Mouse (Mus musculus): ENCODE measurements at regions not wholly inside any gene's neighbourhood (a gene's known extent, or its start where the extent isn't known, plus 50 kb on each side); places are given as distances from the start of the nearest gene placed in this dataset.

DNA sequence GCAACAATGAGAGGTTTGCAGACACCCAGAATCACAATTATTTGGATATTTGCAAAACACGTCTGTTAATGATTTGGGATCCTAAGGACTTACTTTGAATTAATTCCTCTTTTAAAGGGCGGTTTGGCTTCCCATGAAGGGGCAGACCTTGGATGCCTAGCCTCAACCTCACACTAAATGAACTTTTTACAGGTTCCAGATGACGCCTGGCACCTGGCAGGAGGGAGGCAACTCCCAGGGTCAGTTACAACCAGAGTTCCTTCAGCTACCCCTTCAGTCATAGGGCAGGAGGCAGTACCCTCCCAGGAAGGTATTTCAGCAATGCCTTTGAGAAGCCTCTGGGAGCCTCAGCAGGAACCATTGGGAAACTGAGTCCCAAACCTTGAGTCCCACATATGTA, 57.9 kb upstream of the Stx18 start:
- no peak for ATAC-seq (replicated peaks in 1 of 2; ENCODE audit: insufficient read depth in 1 of 2, low FRiP score in 2 of 2, low TSS enrichment in 1 of 2, low read depth in 1 of 2, poor library complexity in 2 of 2, severe bottlenecking in 2 of 2)

GRCm38 (mm10) chr5:37976943-37977434, 61.6 kb upstream of the Stx18 start:
- no peak for ATAC-seq (replicated peaks in 1 of 2; ENCODE audit: insufficient read depth in 1 of 2, low FRiP score in 2 of 2, low TSS enrichment in 1 of 2, low read depth in 1 of 2, poor library complexity in 2 of 2, severe bottlenecking in 2 of 2)

DNA sequence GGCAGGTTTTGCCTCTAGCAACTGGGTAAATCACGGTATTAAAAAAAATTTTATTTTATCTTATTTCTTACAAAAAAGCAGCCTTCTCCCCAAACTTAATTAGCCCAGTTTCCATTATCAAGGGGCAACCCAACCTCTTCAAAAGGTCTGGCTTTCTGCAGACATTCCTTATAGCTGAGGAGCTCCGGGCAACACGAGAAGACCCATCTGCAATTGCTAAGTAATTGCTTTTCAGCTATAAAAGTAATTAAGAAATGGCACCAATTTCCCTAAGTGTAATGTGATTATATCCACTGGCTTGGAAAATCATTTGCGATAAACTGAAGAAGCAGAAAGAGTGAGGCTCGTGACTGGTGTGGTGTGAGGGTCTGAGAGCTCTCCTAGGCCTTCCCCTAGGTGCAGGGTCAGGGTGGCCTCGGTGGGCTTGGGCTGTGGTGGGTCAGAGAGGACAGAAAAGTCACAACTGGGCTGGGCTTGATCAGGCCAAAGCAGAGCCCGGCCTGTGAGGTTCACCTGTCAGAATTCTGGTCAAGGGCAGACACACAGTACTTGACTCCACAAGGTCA, 65.5 kb upstream of the Stx18 start:
- no peak for ATAC-seq (replicated peaks in 1 of 2; ENCODE audit: insufficient read depth in 1 of 2, low FRiP score in 2 of 2, low TSS enrichment in 1 of 2, low read depth in 1 of 2, poor library complexity in 2 of 2, severe bottlenecking in 2 of 2)

- no peak for ATAC-seq (replicated peaks in 1 of 2; ENCODE audit: insufficient read depth in 1 of 2, low FRiP score in 2 of 2, low TSS enrichment in 1 of 2, low read depth in 1 of 2, poor library complexity in 2 of 2, severe bottlenecking in 2 of 2)
Measured at GRCm38 (mm10) chr5:37971724-37972123, 66.8 kb upstream of the Stx18 start.

DNA sequence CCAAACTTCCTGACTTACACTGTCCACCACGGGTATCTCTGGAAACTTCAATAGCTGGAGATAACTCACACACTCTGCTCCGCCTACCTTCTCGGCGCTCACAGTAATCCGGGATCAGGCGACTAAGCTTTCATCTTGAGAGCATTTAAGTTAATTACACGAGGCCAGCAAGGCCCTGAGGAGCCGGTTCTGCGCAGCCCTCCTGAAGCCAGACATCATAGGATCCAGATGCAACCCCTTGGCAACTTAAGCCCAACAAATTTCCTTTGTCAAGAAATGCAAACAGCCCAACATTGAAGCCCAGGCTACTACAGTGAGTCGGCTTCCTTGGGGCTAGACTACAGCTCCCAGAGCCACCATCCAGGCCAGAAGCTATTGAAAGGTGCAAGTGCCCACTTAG, 69.9 kb upstream of the Stx18 start:
- ATAC-seq (replicated peaks in 1 of 2; ENCODE audit: insufficient read depth in 1 of 2, low FRiP score in 2 of 2, low TSS enrichment in 1 of 2, low read depth in 1 of 2, poor library complexity in 2 of 2, severe bottlenecking in 2 of 2): no peak

- no peak for ATAC-seq (replicated peaks in 1 of 2; ENCODE audit: insufficient read depth in 1 of 2, low FRiP score in 2 of 2, low TSS enrichment in 1 of 2, low read depth in 1 of 2, poor library complexity in 2 of 2, severe bottlenecking in 2 of 2)
Measured at GRCm38 (mm10) chr5:37967914-37968375, 70.6 kb upstream of the Stx18 start.

GRCm38 (mm10) chr5:37967106-37967913, 71.2 kb upstream of the Stx18 start:
- ATAC-seq (replicated peaks in 1 of 2; ENCODE audit: insufficient read depth in 1 of 2, low FRiP score in 2 of 2, low TSS enrichment in 1 of 2, low read depth in 1 of 2, poor library complexity in 2 of 2, severe bottlenecking in 2 of 2): no peak

GRCm38 (mm10) chr5:37963688-37964087, 74.9 kb upstream of the Stx18 start:
- ATAC-seq (replicated peaks in 1 of 2; ENCODE audit: insufficient read depth in 1 of 2, low FRiP score in 2 of 2, low TSS enrichment in 1 of 2, low read depth in 1 of 2, poor library complexity in 2 of 2, severe bottlenecking in 2 of 2): no peak

GRCm38 (mm10) chr5:37962513-37962912, 76.0 kb upstream of the Stx18 start:
- no peak for ATAC-seq (replicated peaks in 1 of 2; ENCODE audit: insufficient read depth in 1 of 2, low FRiP score in 2 of 2, low TSS enrichment in 1 of 2, low read depth in 1 of 2, poor library complexity in 2 of 2, severe bottlenecking in 2 of 2)

DNA sequence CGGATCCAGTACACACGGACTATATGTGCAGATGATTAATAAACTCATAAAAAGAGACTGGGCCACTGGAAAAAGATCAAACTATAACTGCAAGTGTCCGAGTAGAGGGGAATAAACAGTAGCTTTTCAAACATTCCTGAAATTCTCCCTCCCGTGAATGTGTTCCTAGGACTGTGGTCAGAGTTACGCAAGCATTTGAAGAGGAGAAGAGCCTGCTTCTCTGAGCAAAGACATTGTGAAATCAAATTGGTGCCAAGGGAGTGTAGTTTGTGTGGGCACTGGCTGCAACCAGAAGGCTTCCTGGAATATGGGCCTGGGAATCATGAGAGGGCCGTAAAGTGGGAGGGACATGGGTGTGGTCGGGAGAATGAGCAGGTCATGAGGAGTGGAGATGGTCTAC, 78.3 kb upstream of the Stx18 start:
- no peak for ATAC-seq (replicated peaks in 1 of 2; ENCODE audit: insufficient read depth in 1 of 2, low FRiP score in 2 of 2, low TSS enrichment in 1 of 2, low read depth in 1 of 2, poor library complexity in 2 of 2, severe bottlenecking in 2 of 2)

DNA sequence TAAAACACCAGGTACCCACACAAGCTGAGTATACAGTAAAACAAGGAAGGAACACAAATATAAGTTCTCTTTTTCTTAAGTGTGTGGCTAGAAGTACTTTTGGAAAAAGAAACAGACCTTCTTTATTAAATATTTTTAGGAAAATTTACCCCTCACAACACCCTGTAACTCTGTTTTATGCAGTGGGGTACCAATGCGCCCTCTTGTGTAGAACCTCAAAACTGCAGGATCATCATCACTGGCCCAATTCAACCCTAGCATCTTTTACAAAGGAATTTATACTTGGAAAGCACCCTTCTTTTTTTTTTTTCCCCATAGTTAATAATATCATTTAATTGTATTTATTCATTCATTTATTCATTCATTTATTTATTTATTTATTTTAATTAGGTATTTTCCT, 86.4 kb upstream of the Stx18 start:
- ATAC-seq (replicated peaks in 1 of 2; ENCODE audit: insufficient read depth in 1 of 2, low FRiP score in 2 of 2, low TSS enrichment in 1 of 2, low read depth in 1 of 2, poor library complexity in 2 of 2, severe bottlenecking in 2 of 2): no peak

- ATAC-seq (replicated peaks in 1 of 2; ENCODE audit: insufficient read depth in 1 of 2, low FRiP score in 2 of 2, low TSS enrichment in 1 of 2, low read depth in 1 of 2, poor library complexity in 2 of 2, severe bottlenecking in 2 of 2): no peak
Measured at GRCm38 (mm10) chr5:37932760-37933122, 105.8 kb upstream of the Stx18 start.

- ATAC-seq (replicated peaks in 1 of 2; ENCODE audit: insufficient read depth in 1 of 2, low FRiP score in 2 of 2, low TSS enrichment in 1 of 2, low read depth in 1 of 2, poor library complexity in 2 of 2, severe bottlenecking in 2 of 2): no peak
Measured at GRCm38 (mm10) chr5:37932086-37932759, 106.3 kb upstream of the Stx18 start.

DNA sequence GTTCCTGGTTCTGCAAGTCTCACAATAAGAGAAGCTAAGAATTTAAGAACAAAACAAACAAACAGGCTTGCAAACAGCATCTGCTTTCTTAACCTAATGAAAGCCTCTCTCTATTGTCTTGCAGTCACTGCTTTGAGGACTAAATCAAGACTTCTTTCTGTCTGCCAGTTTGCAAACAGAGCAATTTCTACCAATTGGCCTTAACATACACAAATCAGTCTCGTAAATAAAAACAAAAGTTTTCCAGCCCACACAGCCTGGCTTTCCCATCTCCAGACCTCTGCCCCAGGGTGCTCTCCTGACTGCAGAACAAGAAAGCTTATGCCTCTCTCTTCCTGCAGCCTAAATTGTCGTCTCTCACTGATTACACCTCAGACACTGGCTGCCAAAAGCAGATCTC, 96.1 kb upstream of the Msx1 start:
- ATAC-seq (replicated peaks in 1 of 2; ENCODE audit: insufficient read depth in 1 of 2, low FRiP score in 2 of 2, low TSS enrichment in 1 of 2, low read depth in 1 of 2, poor library complexity in 2 of 2, severe bottlenecking in 2 of 2): no peak

GRCm38 (mm10) chr5:37919102-37919501, 94.7 kb upstream of the Msx1 start:
- no peak for ATAC-seq (replicated peaks in 1 of 2; ENCODE audit: insufficient read depth in 1 of 2, low FRiP score in 2 of 2, low TSS enrichment in 1 of 2, low read depth in 1 of 2, poor library complexity in 2 of 2, severe bottlenecking in 2 of 2)

DNA sequence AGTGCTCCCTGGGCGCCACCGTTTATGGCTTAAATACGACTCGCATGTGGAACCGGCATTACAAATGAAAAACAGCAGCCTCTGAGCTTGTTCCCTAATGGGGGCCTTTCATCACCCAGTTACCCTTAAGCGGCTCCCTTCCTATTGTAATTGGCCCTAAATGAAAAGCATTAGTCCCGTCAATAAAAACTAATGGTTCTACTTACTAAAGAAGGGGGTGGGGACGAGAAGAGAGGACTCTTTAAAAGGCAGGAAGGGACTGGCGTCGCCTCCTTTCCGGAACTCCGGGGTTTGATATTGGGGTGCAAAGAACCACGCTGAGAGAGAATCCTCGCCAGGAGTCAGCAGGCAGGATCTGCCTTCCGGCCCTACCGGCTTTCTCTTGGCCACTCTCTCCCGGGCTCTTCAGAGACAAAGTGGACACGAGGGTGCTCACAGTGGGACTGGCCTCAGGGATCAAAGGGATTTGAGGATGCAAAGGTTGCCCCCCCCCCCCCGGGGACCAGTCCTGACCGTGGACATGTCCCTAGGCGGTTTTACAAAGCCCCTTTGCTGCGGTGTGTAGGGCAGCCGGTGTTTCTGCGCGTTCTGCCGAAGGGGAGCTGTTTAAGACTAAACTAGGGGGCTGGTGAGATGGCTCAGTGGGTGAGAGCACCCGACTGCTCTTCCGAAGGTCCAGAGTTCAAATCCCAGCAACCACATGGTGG, 93.8 kb upstream of the Msx1 start:
- no peak for ATAC-seq (replicated peaks in 1 of 2; ENCODE audit: insufficient read depth in 1 of 2, low FRiP score in 2 of 2, low TSS enrichment in 1 of 2, low read depth in 1 of 2, poor library complexity in 2 of 2, severe bottlenecking in 2 of 2)

GRCm38 (mm10) chr5:37917161-37917560, 92.8 kb upstream of the Msx1 start:
- ATAC-seq (replicated peaks in 1 of 2; ENCODE audit: insufficient read depth in 1 of 2, low FRiP score in 2 of 2, low TSS enrichment in 1 of 2, low read depth in 1 of 2, poor library complexity in 2 of 2, severe bottlenecking in 2 of 2): no peak
